Mouse (Mus musculus): ENCODE data around the gene 0610012G03Rik.

DNA sequence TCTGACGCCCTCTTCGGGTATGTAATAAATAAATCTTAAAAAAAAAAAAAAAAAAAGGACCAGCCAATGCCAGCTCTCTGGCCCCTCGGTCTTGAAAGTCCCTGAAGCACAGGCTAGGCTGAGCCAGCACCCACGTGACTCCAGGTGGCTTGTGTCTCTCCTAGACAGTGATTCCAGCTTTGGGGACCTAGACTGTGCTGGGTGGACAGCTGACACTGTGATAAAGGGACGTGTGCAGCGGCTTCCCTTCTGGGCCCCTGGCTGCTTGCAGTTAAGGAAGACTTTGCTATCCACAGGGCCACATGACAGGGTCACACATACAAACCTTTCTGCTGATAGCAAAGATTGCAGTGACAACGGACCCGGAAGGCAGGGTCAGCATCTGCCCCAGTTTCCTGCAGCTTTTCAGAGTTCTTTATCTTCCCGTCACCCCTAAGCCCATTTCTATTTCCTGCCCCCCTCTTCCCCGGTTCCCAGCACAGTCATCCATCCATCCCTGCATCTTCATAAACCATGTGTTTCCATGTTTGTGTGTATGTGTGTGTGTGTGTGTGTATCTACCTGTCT lies 37.9 kb downstream of the 0610012G03Rik start:
- TF ChIP-seq CTCF (IDR thresholded peaks at IDR 0.05; ENCODE audit: extremely low read depth, insufficient read depth, low read length) (no peak), POLR2A (IDR thresholded peaks at IDR 0.05; ENCODE audit: extremely low read depth, insufficient read depth, low read length) (no peak)
